Mouse (Mus musculus): ENCODE measurements around the gene Ptprn2. TPM values are rescaled to one million over a fixed set of nuclear protein-coding genes. Genes with fewer than 3 reads are reported as not detected.

Ptprn2 gene
- polyA plus RNA-seq, 1 experiment from 2014 or later, result 0.16 TPM

GRCm38 (mm10) chr12:116740141-116740540 lies 254.6 kb downstream of the Ptprn2 start:
- Histone ChIP-seq H3K9me3 (no peaks in the 10 kb centered on the region), H3K36me3 (no peaks in the 10 kb centered on the region), H3K4me1 (no peaks in the 10 kb centered on the region), H3K4me3 (no peak overlapping the region), H3K27ac (no peak overlapping the region), H3K27me3 (ENCODE audit: insufficient read depth, poor library complexity, severe bottlenecking) (no peaks in the 10 kb centered on the region)
- 86% methylated on average over 5 of the region's 5 CpGs for WGBS
- DNase-seq (ENCODE audit: low spot score), result no peak

- H3K4me1 ChIP-seq, result no peaks in the 10 kb centered on the region
Measured at GRCm38 (mm10) chr12:116741300-116741699, 255.8 kb downstream of the Ptprn2 start.

GRCm38 (mm10) chr12:116746401-116746800 lies 260.9 kb downstream of the Ptprn2 start:
- no peak overlapping the region for H3K4me3 ChIP-seq
- no peaks in the 10 kb centered on the region for H3K36me3 ChIP-seq
- H3K4me1 ChIP-seq, result no peaks in the 10 kb centered on the region
- DNase-seq (ENCODE audit: low spot score), result no peak
- no peaks in the 10 kb centered on the region for H3K27me3 ChIP-seq (ENCODE audit: insufficient read depth, poor library complexity, severe bottlenecking)
- WGBS, result 72% methylated on average over 2 of the region's 2 CpGs
- no peak overlapping the region for H3K27ac ChIP-seq
- H3K9me3 ChIP-seq, result no peaks in the 10 kb centered on the region

More at GRCm38 (mm10) chr12:116741300-116741699, 255.8 kb downstream of the Ptprn2 start:
- H3K9me3 ChIP-seq, result no peaks in the 10 kb centered on the region
- no peak overlapping the region for H3K27ac ChIP-seq
- H3K4me3 ChIP-seq, result no peak overlapping the region
- no peaks in the 10 kb centered on the region for H3K27me3 ChIP-seq (ENCODE audit: insufficient read depth, poor library complexity, severe bottlenecking)
- DNase-seq (ENCODE audit: low spot score), result no peak
- H3K36me3 ChIP-seq, result no peaks in the 10 kb centered on the region

GRCm38 (mm10) chr12:116752784-116753183 lies 267.3 kb downstream of the Ptprn2 start:
- H3K4me3 ChIP-seq, result no peak overlapping the region
- H3K27ac ChIP-seq, result no peak overlapping the region
- H3K9me3 ChIP-seq, result no peaks in the 10 kb centered on the region
- WGBS, result 85% methylated on average over 1 of the region's 1 CpGs
- no peaks in the 10 kb centered on the region for H3K27me3 ChIP-seq (ENCODE audit: insufficient read depth, poor library complexity, severe bottlenecking)
- H3K36me3 ChIP-seq, result no peaks in the 10 kb centered on the region
- H3K4me1 ChIP-seq, result no peaks in the 10 kb centered on the region
- no peak for DNase-seq (ENCODE audit: low spot score)

- H3K36me3 ChIP-seq, result no peaks in the 10 kb centered on the region
- no peaks in the 10 kb centered on the region for H3K4me1 ChIP-seq
- H3K9me3 ChIP-seq, result no peaks in the 10 kb centered on the region
- no peak overlapping the region for H3K4me3 ChIP-seq
- no peak overlapping the region for H3K27ac ChIP-seq
- DNase-seq (ENCODE audit: low spot score), result no peak
- peaks cover 11% of the 10 kb centered on the region; the same call in 1 of the 2 replicates for H3K27me3 ChIP-seq (ENCODE audit: insufficient read depth, poor library complexity, severe bottlenecking)
Measured at GRCm38 (mm10) chr12:116763961-116764360, 278.4 kb downstream of the Ptprn2 start.

GRCm38 (mm10) chr12:116770911-116771310 lies 285.4 kb downstream of the Ptprn2 start:
- no peak for DNase-seq (ENCODE audit: low spot score)
- Histone ChIP-seq H3K36me3 (no peaks in the 10 kb centered on the region), H3K4me3 (no peak overlapping the region), H3K27me3 (ENCODE audit: insufficient read depth, poor library complexity, severe bottlenecking) (peaks cover 34% of the 10 kb centered on the region; the same call in 1 of the 2 replicates), H3K9me3 (no peaks in the 10 kb centered on the region), H3K27ac (no peak overlapping the region), H3K4me1 (peaks cover 15% of the 10 kb centered on the region)
- 71% methylated on average over 6 of the region's 6 CpGs for WGBS

- peaks cover 34% of the 10 kb centered on the region; the same call in 1 of the 2 replicates for H3K27me3 ChIP-seq (ENCODE audit: insufficient read depth, poor library complexity, severe bottlenecking)
- peaks cover 15% of the 10 kb centered on the region for H3K4me1 ChIP-seq
- H3K27ac ChIP-seq, result no peak overlapping the region
- no peaks in the 10 kb centered on the region for H3K36me3 ChIP-seq
- no peak for DNase-seq (ENCODE audit: low spot score)
- H3K9me3 ChIP-seq, result no peaks in the 10 kb centered on the region
- WGBS, result 61% methylated on average over 4 of the region's 4 CpGs
- H3K4me3 ChIP-seq, result no peak overlapping the region
Measured at GRCm38 (mm10) chr12:116771493-116771892, 286.0 kb downstream of the Ptprn2 start.

- Histone ChIP-seq H3K4me1 (peaks cover 15% of the 10 kb centered on the region), H3K27ac (no peak overlapping the region), H3K36me3 (no peaks in the 10 kb centered on the region), H3K27me3 (ENCODE audit: insufficient read depth, poor library complexity, severe bottlenecking) (peaks cover 34% of the 10 kb centered on the region; the same call in 1 of the 2 replicates), H3K9me3 (no peaks in the 10 kb centered on the region), H3K4me3 (no peak overlapping the region)
- DNase-seq (ENCODE audit: low spot score), result no peak
- WGBS, result 54% methylated on average over 7 of the region's 7 CpGs
Measured at GRCm38 (mm10) chr12:116772081-116772566, 286.6 kb downstream of the Ptprn2 start.

- H3K4me1 ChIP-seq, result peaks cover 15% of the 10 kb centered on the region
- 83% methylated on average over 3 of the region's 3 CpGs for WGBS
- no peaks in the 10 kb centered on the region for H3K36me3 ChIP-seq
- no peak overlapping the region for H3K27ac ChIP-seq
- DNase-seq (ENCODE audit: low spot score), result no peak
- peaks cover 29% of the 10 kb centered on the region for H3K27me3 ChIP-seq (ENCODE audit: insufficient read depth, poor library complexity, severe bottlenecking)
- H3K4me3 ChIP-seq, result no peak overlapping the region
- no peaks in the 10 kb centered on the region for H3K9me3 ChIP-seq
Measured at GRCm38 (mm10) chr12:116773344-116773743, 287.8 kb downstream of the Ptprn2 start.

GRCm38 (mm10) chr12:116776447-116776846 lies 290.9 kb downstream of the Ptprn2 start:
- no peak for DNase-seq (ENCODE audit: low spot score)
- Histone ChIP-seq H3K27ac (no peak overlapping the region), H3K4me1 (peaks cover 10% of the 10 kb centered on the region), H3K27me3 (ENCODE audit: insufficient read depth, poor library complexity, severe bottlenecking) (peaks cover 19% of the 10 kb centered on the region), H3K9me3 (no peaks in the 10 kb centered on the region), H3K36me3 (no peaks in the 10 kb centered on the region), H3K4me3 (no peak overlapping the region)
- 64% methylated on average over 8 of the region's 8 CpGs for WGBS

GRCm38 (mm10) chr12:116778095-116779090 lies 292.9 kb downstream of the Ptprn2 start:
- 79% methylated on average over 4 of the region's 4 CpGs for WGBS
- DNase-seq (ENCODE audit: low spot score), result no peak
- Histone ChIP-seq H3K4me1 (no peaks in the 10 kb centered on the region), H3K27ac (no peak overlapping the region), H3K36me3 (no peaks in the 10 kb centered on the region), H3K4me3 (no peak overlapping the region), H3K9me3 (no peaks in the 10 kb centered on the region), H3K27me3 (ENCODE audit: insufficient read depth, poor library complexity, severe bottlenecking) (peaks cover 19% of the 10 kb centered on the region)

- no peak for DNase-seq (ENCODE audit: low spot score)
- 86% methylated on average over 1 of the region's 1 CpGs for WGBS
Measured at GRCm38 (mm10) chr12:116780419-116780818, 294.9 kb downstream of the Ptprn2 start.

GRCm38 (mm10) chr12:116785731-116786130 lies 300.2 kb downstream of the Ptprn2 start:
- Histone ChIP-seq H3K36me3 (no peaks in the 10 kb centered on the region), H3K9me3 (no peaks in the 10 kb centered on the region), H3K27ac (no peak overlapping the region), H3K27me3 (ENCODE audit: insufficient read depth, poor library complexity, severe bottlenecking) (peaks cover 1% of the 10 kb centered on the region; the same call in 1 of the 2 replicates), H3K4me3 (no peak overlapping the region), H3K4me1 (no peaks in the 10 kb centered on the region)
- 82% methylated on average over 3 of the region's 3 CpGs for WGBS
- DNase-seq (ENCODE audit: low spot score), result no peak

More at GRCm38 (mm10) chr12:116780419-116780818, 294.9 kb downstream of the Ptprn2 start:
- Histone ChIP-seq H3K4me1 (no peaks in the 10 kb centered on the region), H3K9me3 (no peaks in the 10 kb centered on the region), H3K27ac (no peak overlapping the region), H3K27me3 (ENCODE audit: insufficient read depth, poor library complexity, severe bottlenecking) (peaks cover 3% of the 10 kb centered on the region), H3K36me3 (no peaks in the 10 kb centered on the region), H3K4me3 (no peak overlapping the region)

Data from heart, embryonic 10.5 days (tissue).